Mouse (Mus musculus): ENCODE measurements at regions not wholly inside any gene's neighbourhood (a gene's known extent, or its start where the extent isn't known, plus 50 kb on each side); places are given as distances from the start of the nearest gene placed in this dataset.

DNA sequence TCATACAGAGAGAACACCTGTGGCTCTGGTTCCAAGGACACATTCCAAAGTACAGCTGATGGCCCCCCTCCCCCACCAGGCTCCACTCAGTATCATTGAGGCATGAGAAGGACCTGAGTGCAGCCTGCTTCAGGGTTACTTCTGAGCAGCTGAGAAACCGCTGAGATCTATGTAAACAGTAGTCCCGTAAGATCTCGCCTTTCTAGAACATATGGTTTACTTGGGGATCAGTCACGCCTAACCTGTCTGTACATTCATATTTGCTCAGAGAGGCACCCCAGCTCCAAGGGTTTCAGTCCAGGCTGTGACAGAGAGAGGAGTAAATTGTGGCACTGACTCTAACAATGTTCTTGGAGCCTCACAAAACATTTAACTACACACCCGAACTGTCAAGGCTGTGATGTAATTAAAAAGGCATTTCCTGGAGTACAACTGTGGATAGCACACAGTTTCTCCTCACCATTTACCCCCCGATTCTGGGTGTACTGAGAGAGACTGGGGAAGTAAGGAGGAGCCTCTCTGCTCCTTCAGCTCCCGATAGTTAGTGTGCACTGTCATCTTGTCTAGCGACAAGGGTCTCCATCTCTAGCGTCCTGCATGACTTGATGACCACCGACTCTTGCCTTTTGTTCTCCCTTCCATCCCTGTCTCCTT lies 155.7 kb downstream of the Dad1 start:
- Histone ChIP-seq H3K4me3 (replicated peaks; ENCODE audit: low read length) (no peak overlapping the region), H3K9ac (ENCODE audit: low read length) (no peak overlapping the region), H3K9me3 (replicated peaks; ENCODE audit: control insufficient read depth, low read length) (no peaks in the 10 kb centered on the region), H3K4me2 (ENCODE audit: low read depth, low read length) (peak overlapping the region; percentile 22), H3K27me3 (ENCODE audit: control insufficient read depth, insufficient read depth, low read length) (no peaks in the 10 kb centered on the region), H3K36me3 (ENCODE audit: control insufficient read depth, insufficient read depth, low read length) (no peaks in the 10 kb centered on the region), H3K27ac (ENCODE audit: low read length) (no peak overlapping the region), H3K4me1 (ENCODE audit: control insufficient read depth, insufficient read depth, low read length) (peaks cover 22% of the 10 kb centered on the region)
- 31% methylated on average over 10 of the region's 10 CpGs for WGBS
- ATAC-seq (ENCODE audit: insufficient read depth, low FRiP score), result peak; percentile 61

DNA sequence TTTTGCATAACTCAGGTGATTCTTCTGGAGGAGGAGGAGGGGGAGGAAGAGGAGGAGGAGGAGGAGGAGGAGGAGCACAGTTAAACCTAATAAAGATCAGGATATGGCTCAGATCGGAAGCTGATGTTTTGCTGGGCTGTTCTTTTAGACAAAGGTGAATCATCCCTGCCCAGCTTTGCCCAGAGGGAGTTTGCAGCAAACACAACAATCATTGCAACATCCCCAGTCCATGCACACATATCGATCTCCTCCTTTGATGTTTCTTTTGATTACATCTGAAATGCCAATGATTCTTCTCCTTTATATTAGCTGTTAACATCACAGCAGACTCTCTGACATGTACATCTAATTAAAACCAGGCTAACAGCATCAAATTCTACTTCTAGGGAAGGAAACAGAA lies 156.9 kb downstream of the Dad1 start:
- 59% methylated on average over 2 of the region's 2 CpGs for WGBS
- no peak for ATAC-seq (ENCODE audit: insufficient read depth, low FRiP score)

GRCm38 (mm10) chr14:54092444-54092843 lies 161.5 kb downstream of the Dad1 start:
- Histone ChIP-seq H3K36me3 (ENCODE audit: control insufficient read depth, insufficient read depth, low read length) (no peaks in the 10 kb centered on the region), H3K9ac (ENCODE audit: low read length) (no peak overlapping the region), H3K4me1 (ENCODE audit: control insufficient read depth, insufficient read depth, low read length) (peaks cover 3% of the 10 kb centered on the region; the same call in 1 of the 2 replicates), H3K27ac (ENCODE audit: low read length) (no peak overlapping the region), H3K9me3 (replicated peaks; ENCODE audit: control insufficient read depth, low read length) (no peaks in the 10 kb centered on the region), H3K4me2 (ENCODE audit: low read depth, low read length) (no peak overlapping the region), H3K4me3 (replicated peaks; ENCODE audit: low read length) (no peak overlapping the region), H3K27me3 (ENCODE audit: control insufficient read depth, insufficient read depth, low read length) (no peaks in the 10 kb centered on the region)
- WGBS, result 88% methylated on average over 6 of the region's 6 CpGs
- no peak for ATAC-seq (ENCODE audit: insufficient read depth, low FRiP score)

More for the DNA sequence above, 156.9 kb downstream of the Dad1 start:
- H3K27ac ChIP-seq (ENCODE audit: low read length), result no peak overlapping the region
- no peaks in the 10 kb centered on the region for H3K36me3 ChIP-seq (ENCODE audit: control insufficient read depth, insufficient read depth, low read length)
- H3K27me3 ChIP-seq (ENCODE audit: control insufficient read depth, insufficient read depth, low read length), result no peaks in the 10 kb centered on the region
- no peak overlapping the region for H3K4me3 ChIP-seq (replicated peaks; ENCODE audit: low read length)
- no peak overlapping the region for H3K4me2 ChIP-seq (ENCODE audit: low read depth, low read length)
- H3K9ac ChIP-seq (ENCODE audit: low read length), result no peak overlapping the region
- H3K4me1 ChIP-seq (ENCODE audit: control insufficient read depth, insufficient read depth, low read length), result peaks cover 16% of the 10 kb centered on the region
- no peaks in the 10 kb centered on the region for H3K9me3 ChIP-seq (replicated peaks; ENCODE audit: control insufficient read depth, low read length)

DNA sequence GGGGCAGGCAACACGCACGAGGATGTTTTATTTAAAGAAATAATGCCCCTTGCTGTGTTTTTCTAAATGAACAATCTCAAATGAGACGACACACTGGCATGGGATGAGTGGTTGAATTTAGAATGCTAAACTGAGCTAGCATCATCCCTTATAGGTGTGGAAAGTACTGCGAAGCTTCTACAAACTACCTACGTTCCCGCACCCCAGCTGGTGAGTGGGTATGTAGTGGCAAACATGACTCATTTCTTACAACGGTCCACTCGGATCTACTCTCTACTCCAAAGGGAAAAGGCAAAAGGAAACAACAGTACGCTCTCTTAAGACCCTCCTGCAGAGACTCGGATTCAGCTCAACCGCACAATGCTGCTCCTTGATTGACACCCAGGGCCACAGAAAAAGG lies 167.2 kb downstream of the Dad1 start:
- Histone ChIP-seq H3K9me3 (replicated peaks; ENCODE audit: control insufficient read depth, low read length) (no peaks in the 10 kb centered on the region), H3K4me2 (ENCODE audit: low read depth, low read length) (no peak overlapping the region), H3K4me3 (replicated peaks; ENCODE audit: low read length) (no peak overlapping the region), H3K27ac (ENCODE audit: low read length) (no peak overlapping the region), H3K9ac (ENCODE audit: low read length) (no peak overlapping the region), H3K4me1 (ENCODE audit: control insufficient read depth, insufficient read depth, low read length) (peaks cover 5% of the 10 kb centered on the region), H3K27me3 (ENCODE audit: control insufficient read depth, insufficient read depth, low read length) (no peaks in the 10 kb centered on the region), H3K36me3 (ENCODE audit: control insufficient read depth, insufficient read depth, low read length) (no peaks in the 10 kb centered on the region)
- 82% methylated on average over 11 of the region's 11 CpGs for WGBS
- no peak for ATAC-seq (ENCODE audit: insufficient read depth, low FRiP score)

GRCm38 (mm10) chr14:54074659-54075058 lies 179.2 kb downstream of the Dad1 start:
- no peak overlapping the region for H3K27ac ChIP-seq (ENCODE audit: low read length)
- no peak overlapping the region for H3K4me3 ChIP-seq (replicated peaks; ENCODE audit: low read length)
- peaks cover 6% of the 10 kb centered on the region; the same call in 1 of the 2 replicates for H3K4me1 ChIP-seq (ENCODE audit: control insufficient read depth, insufficient read depth, low read length)
- no peaks in the 10 kb centered on the region for H3K9me3 ChIP-seq (replicated peaks; ENCODE audit: control insufficient read depth, low read length)
- H3K4me2 ChIP-seq (ENCODE audit: low read depth, low read length), result no peak overlapping the region
- no peaks in the 10 kb centered on the region for H3K36me3 ChIP-seq (ENCODE audit: control insufficient read depth, insufficient read depth, low read length)
- H3K27me3 ChIP-seq (ENCODE audit: control insufficient read depth, insufficient read depth, low read length), result no peaks in the 10 kb centered on the region
- ATAC-seq (ENCODE audit: insufficient read depth, low FRiP score), result no peak
- WGBS, result 70% methylated on average over 3 of the region's 3 CpGs
- no peak overlapping the region for H3K9ac ChIP-seq (ENCODE audit: low read length)

DNA sequence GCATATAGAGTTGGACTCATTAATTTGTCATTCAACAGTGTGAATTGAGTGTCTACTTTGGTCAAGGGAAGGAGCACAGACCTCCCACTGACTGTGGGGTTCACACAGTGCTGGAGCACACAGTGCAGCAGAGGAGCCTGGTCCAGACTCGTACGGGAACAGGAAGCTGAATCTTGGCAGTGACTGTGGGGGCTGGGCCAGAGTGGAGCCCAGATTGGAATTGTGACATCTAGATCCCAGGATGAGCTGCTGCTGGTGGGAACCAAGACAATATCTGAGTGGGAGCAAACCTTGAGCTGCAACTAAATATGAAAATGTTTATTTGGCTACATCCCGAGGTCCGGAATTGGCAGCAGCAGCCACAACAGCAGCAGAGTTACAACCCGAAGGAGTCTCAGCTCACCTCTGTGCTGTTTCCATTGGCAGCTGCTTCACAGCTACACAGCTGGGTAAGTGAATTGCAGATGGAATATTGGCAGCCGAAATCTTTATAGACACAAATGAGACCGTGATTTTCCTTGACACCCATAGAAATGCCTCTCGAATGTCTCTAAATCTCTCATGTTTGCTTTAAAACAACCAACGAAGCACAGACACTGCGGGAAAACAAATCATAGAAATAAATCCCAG lies 181.5 kb downstream of the Dad1 start:
- ATAC-seq (ENCODE audit: insufficient read depth, low FRiP score), result no peak
- peaks cover 6% of the 10 kb centered on the region; the same call in 1 of the 2 replicates for H3K4me1 ChIP-seq (ENCODE audit: control insufficient read depth, insufficient read depth, low read length)
- H3K9me3 ChIP-seq (replicated peaks; ENCODE audit: control insufficient read depth, low read length), result no peaks in the 10 kb centered on the region
- 42% methylated on average over 10 of the region's 10 CpGs for WGBS
- H3K9ac ChIP-seq (ENCODE audit: low read length), result no peak overlapping the region
- no peak overlapping the region for H3K4me2 ChIP-seq (ENCODE audit: low read depth, low read length)
- no peaks in the 10 kb centered on the region for H3K36me3 ChIP-seq (ENCODE audit: control insufficient read depth, insufficient read depth, low read length)
- H3K27me3 ChIP-seq (ENCODE audit: control insufficient read depth, insufficient read depth, low read length), result no peaks in the 10 kb centered on the region
- H3K27ac ChIP-seq (ENCODE audit: low read length), result no peak overlapping the region
- no peak overlapping the region for H3K4me3 ChIP-seq (replicated peaks; ENCODE audit: low read length)

DNA sequence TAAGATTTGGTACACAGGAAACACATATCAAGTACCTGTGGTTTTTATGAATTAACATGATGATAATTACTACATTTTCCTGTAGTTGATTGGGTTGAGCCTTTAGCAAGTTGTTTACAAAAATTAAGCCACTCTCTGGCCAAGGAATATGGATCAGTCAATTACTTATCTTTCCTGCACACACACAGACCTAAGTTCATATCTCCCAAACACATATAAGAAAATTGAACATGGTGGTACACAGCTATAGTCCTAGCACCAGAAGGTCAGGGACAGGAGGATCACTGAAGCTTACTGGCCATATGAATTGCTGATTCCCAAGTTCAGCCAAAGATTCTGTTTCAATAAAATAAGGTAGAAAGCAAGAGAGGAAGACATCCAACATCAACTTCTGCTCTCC lies 183.7 kb downstream of the Dad1 start:
- Histone ChIP-seq H3K36me3 (ENCODE audit: control insufficient read depth, insufficient read depth, low read length) (no peaks in the 10 kb centered on the region), H3K27me3 (ENCODE audit: control insufficient read depth, insufficient read depth, low read length) (no peaks in the 10 kb centered on the region), H3K4me2 (ENCODE audit: low read depth, low read length) (no peak overlapping the region), H3K9me3 (replicated peaks; ENCODE audit: control insufficient read depth, low read length) (no peaks in the 10 kb centered on the region), H3K4me1 (ENCODE audit: control insufficient read depth, insufficient read depth, low read length) (peaks cover 10% of the 10 kb centered on the region; the same call in 1 of the 2 replicates), H3K27ac (ENCODE audit: low read length) (no peak overlapping the region), H3K4me3 (replicated peaks; ENCODE audit: low read length) (no peak overlapping the region), H3K9ac (ENCODE audit: low read length) (no peak overlapping the region)
- no peak for ATAC-seq (ENCODE audit: insufficient read depth, low FRiP score)

DNA sequence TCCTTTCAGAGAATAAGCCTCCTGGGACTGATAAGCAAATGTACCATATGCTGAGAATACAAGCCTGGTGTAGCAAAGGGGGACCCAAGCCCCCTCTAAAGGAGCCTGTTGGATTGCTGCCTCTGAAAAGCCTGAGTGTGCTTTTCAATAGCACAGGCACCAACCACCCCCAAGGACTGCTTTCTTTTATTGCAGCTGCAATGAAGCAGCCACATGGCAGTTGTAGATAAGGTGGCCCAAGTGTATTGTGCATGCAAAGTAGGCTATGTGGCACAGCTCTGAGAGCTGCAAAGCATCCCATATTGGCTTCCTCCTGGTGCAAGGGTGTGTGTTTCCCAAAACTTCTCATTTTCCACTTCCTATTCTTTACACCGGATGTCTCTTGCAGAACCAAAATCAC lies 185.2 kb downstream of the Dad1 start:
- Histone ChIP-seq H3K4me2 (ENCODE audit: low read depth, low read length) (no peak overlapping the region), H3K27ac (ENCODE audit: low read length) (no peak overlapping the region), H3K9ac (ENCODE audit: low read length) (no peak overlapping the region), H3K36me3 (ENCODE audit: control insufficient read depth, insufficient read depth, low read length) (no peaks in the 10 kb centered on the region), H3K4me1 (ENCODE audit: control insufficient read depth, insufficient read depth, low read length) (peaks cover 16% of the 10 kb centered on the region; the same call in 1 of the 2 replicates), H3K9me3 (replicated peaks; ENCODE audit: control insufficient read depth, low read length) (no peaks in the 10 kb centered on the region), H3K4me3 (replicated peaks; ENCODE audit: low read length) (no peak overlapping the region), H3K27me3 (ENCODE audit: control insufficient read depth, insufficient read depth, low read length) (no peaks in the 10 kb centered on the region)
- WGBS, result 88% methylated on average over 1 of the region's 1 CpGs
- no peak for ATAC-seq (ENCODE audit: insufficient read depth, low FRiP score)

DNA sequence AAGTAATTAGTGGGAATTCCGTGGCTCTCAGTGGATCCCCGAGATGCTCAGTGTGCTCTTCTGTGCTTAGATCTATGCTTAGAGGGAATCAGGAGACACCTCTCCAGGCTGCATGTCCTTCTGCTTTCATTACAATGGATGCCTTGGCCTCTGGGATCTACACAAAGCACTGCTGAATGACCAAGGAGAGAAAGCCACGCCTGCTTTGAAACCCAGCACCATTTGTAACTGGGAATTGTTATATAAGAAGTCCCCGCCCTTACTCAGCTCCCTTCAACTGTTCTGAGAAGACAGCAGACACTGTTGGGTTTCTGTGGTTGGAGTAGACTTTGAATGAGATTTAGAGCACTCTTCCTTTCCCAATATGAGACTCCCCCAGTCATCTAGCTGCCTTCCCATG lies 188.4 kb downstream of the Dad1 start:
- ATAC-seq (ENCODE audit: insufficient read depth, low FRiP score), result no peak
- 73% methylated on average over 4 of the region's 4 CpGs for WGBS
- H3K36me3 ChIP-seq (ENCODE audit: control insufficient read depth, insufficient read depth, low read length), result no peaks in the 10 kb centered on the region
- H3K27me3 ChIP-seq (ENCODE audit: control insufficient read depth, insufficient read depth, low read length), result 0 out of 2 replicates have a peak, but pooled peaks cover 3% of the 10 kb centered on the region
- no peak overlapping the region for H3K9ac ChIP-seq (ENCODE audit: low read length)
- no peak overlapping the region for H3K4me2 ChIP-seq (ENCODE audit: low read depth, low read length)
- H3K4me1 ChIP-seq (ENCODE audit: control insufficient read depth, insufficient read depth, low read length), result 0 out of 2 replicates have a peak, but pooled peaks cover 10% of the 10 kb centered on the region
- no peak overlapping the region for H3K27ac ChIP-seq (ENCODE audit: low read length)
- no peaks in the 10 kb centered on the region for H3K9me3 ChIP-seq (replicated peaks; ENCODE audit: control insufficient read depth, low read length)
- H3K4me3 ChIP-seq (replicated peaks; ENCODE audit: low read length), result no peak overlapping the region

Measured in stomach, embryonic 16.5 days (tissue).